Mouse (Mus musculus) stomach, embryonic 15.5 days (tissue): ENCODE data around the gene Prss54. TPM values are rescaled to one million over a fixed set of nuclear protein-coding genes. Genes with fewer than 3 reads are reported as not detected.
A peak's percentile ranks its signal among the peaks of the same experiment; 100 is the strongest.

Source experiments
- ATAC-seq: fragments of 200-750 bp; cut with Nextera tagmentation; 2 replicates; pipeline ENCODE4 v1.8.0; 2017; ENCODE audit warnings: low read depth, moderate number of reproducible peaks, moderate TSS enrichment; ENCODE audit not compliant: insufficient read depth, low FRiP score
- H3K27ac ChIP-seq: fragments of 300-500 bp; sonication (generic); 2 replicates; pipeline ENCODE4 v1.5.1; 2015; ENCODE audit warnings: mild to moderate bottlenecking, inconsistent platforms
- H3K27me3 ChIP-seq: fragments of 300-500 bp; sonication (generic); replicated peaks from 2 replicates; pipeline ENCODE4 v1.6.1; 2015; ENCODE audit warnings: inconsistent platforms
- H3K36me3 ChIP-seq: fragments of 300-500 bp; sonication (generic); 2 replicates; pipeline ENCODE4 v1.6.1; 2015; ENCODE audit warnings: inconsistent platforms
- H3K4me1 ChIP-seq: fragments of 300-500 bp; sonication (generic); 2 replicates; pipeline ENCODE4 v1.6.1; 2015; ENCODE audit warnings: inconsistent platforms
- H3K4me2 ChIP-seq: fragments of 300-500 bp; sonication (generic); 2 replicates; pipeline ENCODE4 v1.6.1; 2015; ENCODE audit warnings: mild to moderate bottlenecking, inconsistent platforms
- H3K4me3 ChIP-seq: fragments of 300-500 bp; sonication (generic); replicated peaks from 2 replicates; pipeline ENCODE4 v1.5.1; 2015; ENCODE audit warnings: inconsistent platforms
- H3K9ac ChIP-seq: fragments of 300-500 bp; sonication (generic); 2 replicates; pipeline ENCODE4 v1.6.1; 2015; ENCODE audit warnings: inconsistent platforms
- H3K9me3 ChIP-seq: fragments of 300-500 bp; sonication (generic); 2 replicates; pipeline ENCODE4 v1.6.1; 2016; ENCODE audit warnings: inconsistent platforms
- WGBS: fragments of 180-500 bp; shearing (Covaris S2); methylation state at CpG from one replicate; pipeline ENCODE4 v1.1.7; 2015; 5-methylcytosine and 5-hydroxymethylcytosine counted together
- polyA plus RNA-seq: library from polyadenylated mRNA; unstranded; fragments of >200 nt; fragmentation: Nextera tagmentation; extraction: Ambion mirVana; gene quantifications from 2 replicates; pipeline ENCODE4 v1.2.1, GENCODE M21; 2015

The Prss54 gene
- polyA plus RNA-seq, 1 experiment from 2014 or later = not detected

- ATAC-seq = no peak
- Histone ChIP-seq H3K27me3 (no peaks in the 10 kb centered on the region), H3K4me2 (no peak overlapping the region), H3K36me3 (no peaks in the 10 kb centered on the region), H3K9me3 (no peaks in the 10 kb centered on the region), H3K27ac (no peak overlapping the region), H3K4me3 (no peak overlapping the region), H3K4me1 (no peaks in the 10 kb centered on the region), H3K9ac (no peak overlapping the region)
- WGBS = 56% methylated on average over 16 of the region's 16 CpGs
Measured at GRCm38 (mm10) chr8:95549871-95550829, 26.0 kb downstream of the Prss54 start.

- no peak overlapping the region for H3K4me2 ChIP-seq
- no peaks in the 10 kb centered on the region for H3K9me3 ChIP-seq
- no peaks in the 10 kb centered on the region for H3K27me3 ChIP-seq
- H3K27ac ChIP-seq = no peak overlapping the region
- no peaks in the 10 kb centered on the region for H3K36me3 ChIP-seq
- no peaks in the 10 kb centered on the region for H3K4me1 ChIP-seq
- H3K9ac ChIP-seq = no peak overlapping the region
- WGBS = 55% methylated on average over 8 of the region's 8 CpGs
- no peak overlapping the region for H3K4me3 ChIP-seq
- no peak for ATAC-seq
Measured at GRCm38 (mm10) chr8:95547931-95548330, 28.2 kb downstream of the Prss54 start.

DNA sequence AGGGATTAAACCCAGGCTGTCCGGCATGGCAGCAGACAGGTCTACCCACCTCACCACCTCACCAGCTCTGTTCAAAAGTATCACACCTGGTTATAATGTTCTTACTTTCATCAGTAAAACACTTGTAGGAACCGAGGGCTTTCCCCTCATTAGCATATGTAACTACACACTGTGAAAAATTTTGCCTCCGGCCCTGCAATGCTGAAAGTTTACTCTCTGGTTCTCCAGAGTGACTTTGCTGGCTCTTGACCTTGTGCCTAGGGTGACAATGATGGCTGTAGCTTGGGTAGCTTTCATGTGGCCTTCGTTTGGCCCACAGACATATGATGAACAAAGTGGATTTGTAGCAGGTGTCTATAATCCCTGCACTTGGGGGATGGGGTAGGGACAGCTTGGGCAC lies 29.2 kb downstream of the Prss54 start:
- H3K4me2 ChIP-seq = no peak overlapping the region
- no peak for ATAC-seq
- no peaks in the 10 kb centered on the region for H3K36me3 ChIP-seq
- H3K4me3 ChIP-seq = no peak overlapping the region
- WGBS = 80% methylated on average over 4 of the region's 4 CpGs
- H3K27me3 ChIP-seq = no peaks in the 10 kb centered on the region
- no peak overlapping the region for H3K9ac ChIP-seq
- H3K9me3 ChIP-seq = no peaks in the 10 kb centered on the region
- no peaks in the 10 kb centered on the region for H3K4me1 ChIP-seq
- H3K27ac ChIP-seq = no peak overlapping the region

DNA sequence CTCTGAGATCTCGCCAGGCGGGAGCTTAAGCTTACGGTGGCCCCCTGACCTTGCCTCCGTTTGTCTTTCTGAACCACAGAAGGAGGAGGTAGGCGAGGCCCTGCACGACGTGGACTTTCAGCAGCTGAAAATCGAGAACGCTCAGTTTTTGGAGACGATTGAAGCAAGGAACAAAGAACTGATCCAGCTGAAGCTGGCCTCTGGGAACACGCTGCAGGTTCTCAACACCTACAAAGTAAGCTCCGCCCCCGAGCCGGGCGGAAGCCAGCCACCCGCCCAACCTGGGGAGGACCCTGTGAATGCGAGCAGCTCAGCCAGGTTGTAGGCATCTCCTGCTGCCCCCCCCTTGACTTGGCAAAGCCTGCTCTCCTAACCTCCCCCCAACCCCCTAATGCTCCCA lies 30.3 kb downstream of the Prss54 start:
- no peaks in the 10 kb centered on the region for H3K36me3 ChIP-seq
- H3K4me2 ChIP-seq = no peak overlapping the region
- H3K4me1 ChIP-seq = no peaks in the 10 kb centered on the region
- H3K27me3 ChIP-seq = no peaks in the 10 kb centered on the region
- H3K9me3 ChIP-seq = no peaks in the 10 kb centered on the region
- H3K4me3 ChIP-seq = no peak overlapping the region
- no peak for ATAC-seq
- no peak overlapping the region for H3K27ac ChIP-seq
- H3K9ac ChIP-seq = no peak overlapping the region
- WGBS = 56% methylated on average over 17 of the region's 17 CpGs

DNA sequence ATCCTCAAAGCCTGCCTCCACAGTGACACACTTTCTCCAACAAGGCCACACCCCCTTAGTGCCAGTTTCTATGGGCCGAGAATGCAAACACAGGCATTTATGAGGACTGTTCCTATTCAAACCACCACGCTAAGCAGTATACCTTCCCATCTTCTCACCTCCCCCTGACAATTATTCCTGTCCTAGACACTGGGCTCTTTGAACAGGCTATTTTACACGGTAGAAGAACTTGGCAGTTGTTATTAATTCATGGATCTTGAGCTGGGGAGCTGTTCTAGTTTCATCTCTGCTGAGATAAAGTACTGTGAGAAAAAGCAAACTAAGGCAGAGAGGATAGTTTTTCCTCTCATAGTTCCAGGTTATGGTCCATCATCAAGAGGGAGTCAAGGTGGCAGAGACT lies 33.1 kb downstream of the Prss54 start:
- no peak overlapping the region for H3K9ac ChIP-seq
- no peak overlapping the region for H3K4me2 ChIP-seq
- ATAC-seq = no peak
- H3K9me3 ChIP-seq = no peaks in the 10 kb centered on the region
- no peaks in the 10 kb centered on the region for H3K4me1 ChIP-seq
- 79% methylated on average over 3 of the region's 3 CpGs for WGBS
- no peak overlapping the region for H3K4me3 ChIP-seq
- no peaks in the 10 kb centered on the region for H3K27me3 ChIP-seq
- H3K36me3 ChIP-seq = no peaks in the 10 kb centered on the region
- no peak overlapping the region for H3K27ac ChIP-seq

- no peak overlapping the region for H3K4me2 ChIP-seq
- 84% methylated on average over 6 of the region's 6 CpGs for WGBS
- H3K4me1 ChIP-seq = no peaks in the 10 kb centered on the region
- H3K27ac ChIP-seq = no peak overlapping the region
- H3K27me3 ChIP-seq = no peaks in the 10 kb centered on the region
- no peak overlapping the region for H3K4me3 ChIP-seq
- no peak overlapping the region for H3K9ac ChIP-seq
- ATAC-seq = no peak
- no peaks in the 10 kb centered on the region for H3K36me3 ChIP-seq
- H3K9me3 ChIP-seq = no peaks in the 10 kb centered on the region
Measured at GRCm38 (mm10) chr8:95542191-95542590, 33.9 kb downstream of the Prss54 start.

DNA sequence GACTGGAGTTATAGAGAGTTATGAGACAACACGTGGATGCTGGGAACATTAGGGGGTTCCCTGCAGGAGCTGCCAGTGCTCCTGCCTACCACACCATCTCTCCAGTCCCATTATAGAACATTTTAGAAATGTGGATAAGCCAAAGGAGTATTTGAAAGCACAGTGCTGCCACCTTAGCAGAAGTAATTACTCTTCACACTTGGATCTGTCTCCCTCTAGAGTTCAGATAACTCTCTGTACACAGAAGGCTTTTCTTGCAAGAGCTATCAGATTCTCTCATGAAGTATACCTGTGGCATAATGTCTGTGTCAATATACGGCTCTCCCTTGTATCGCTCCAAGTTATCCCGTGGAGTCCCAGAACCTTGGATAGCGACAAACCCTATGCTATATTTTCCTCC lies 36.7 kb downstream of the Prss54 start:
- H3K27ac ChIP-seq = no peak overlapping the region
- no peaks in the 10 kb centered on the region for H3K27me3 ChIP-seq
- H3K4me3 ChIP-seq = no peak overlapping the region
- ATAC-seq = no peak
- no peaks in the 10 kb centered on the region for H3K4me1 ChIP-seq
- H3K4me2 ChIP-seq = no peak overlapping the region
- H3K9ac ChIP-seq = no peak overlapping the region
- no peaks in the 10 kb centered on the region for H3K36me3 ChIP-seq
- WGBS = 68% methylated on average over 5 of the region's 5 CpGs
- no peaks in the 10 kb centered on the region for H3K9me3 ChIP-seq

DNA sequence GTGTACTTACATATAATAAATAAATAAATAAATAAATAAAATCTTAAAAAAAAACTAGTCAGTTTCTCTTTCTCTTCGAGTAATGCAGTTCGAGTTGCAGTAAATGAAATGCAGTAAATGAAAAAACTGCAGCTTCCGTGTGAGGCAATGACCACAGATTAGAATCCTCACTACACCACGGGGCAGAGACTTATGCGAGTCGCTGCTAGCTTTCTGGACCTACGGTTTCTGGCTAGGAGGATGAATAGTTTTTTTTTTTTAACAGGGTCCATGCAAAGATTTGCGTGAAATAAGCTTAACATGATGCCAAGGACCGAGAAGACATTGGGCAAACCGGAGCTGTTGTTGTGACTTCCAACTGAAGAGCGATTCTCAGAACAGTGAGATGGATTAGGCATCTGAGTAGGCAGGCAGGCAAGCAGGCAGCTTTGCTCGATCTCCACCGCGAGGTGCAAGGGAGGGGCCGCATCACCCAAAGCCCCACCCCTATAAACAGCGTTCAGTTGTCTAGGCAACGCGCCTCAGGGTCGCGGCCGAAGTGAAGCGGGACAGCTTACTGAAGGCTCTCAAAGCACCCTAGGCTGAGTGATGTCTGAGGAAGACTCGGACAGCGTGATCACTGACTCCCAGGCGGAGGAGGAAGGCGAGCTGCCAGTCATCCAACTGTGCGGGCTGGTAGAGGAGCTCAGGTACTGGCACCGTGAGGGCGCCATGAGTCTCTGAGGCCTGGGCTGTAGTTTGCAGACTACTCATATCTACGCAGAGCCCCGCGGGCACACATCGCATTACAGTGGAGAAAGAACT lies 42.4 kb downstream of the Prss54 start, which contains the start of gene Ccdc113:
Ccdc113 (plus strand) TSS at position 502 of the 804 bp plus-strand sequence.
- peak; percentile 73 for ATAC-seq
- 6% methylated on average over 33 of the region's 33 CpGs for WGBS
- no peak within 1 kb of the TSS for H3K9ac ChIP-seq

DNA sequence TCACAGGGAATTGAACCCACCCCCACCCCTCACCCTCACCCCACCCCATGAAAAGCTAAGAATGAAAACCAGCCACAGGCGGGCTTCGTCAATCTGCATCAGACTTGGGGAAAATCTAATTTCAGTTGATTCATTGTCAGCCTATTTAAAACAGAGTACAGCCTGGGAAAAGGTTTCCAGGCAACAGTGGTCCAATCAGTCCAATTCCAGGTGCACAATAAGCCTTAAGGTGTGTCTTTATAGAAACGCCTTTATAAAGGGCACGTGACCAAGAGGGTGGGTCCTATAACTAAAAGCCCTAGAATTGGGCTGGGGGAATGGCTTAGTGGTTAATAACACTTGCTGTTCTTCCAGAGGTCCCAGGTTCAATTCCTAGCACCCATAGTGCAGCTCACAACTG lies 43.9 kb downstream of the Prss54 start:
- peaks cover 6% of the 10 kb centered on the region; the same call in 1 of the 2 replicates for H3K4me1 ChIP-seq
- H3K27ac ChIP-seq = no peak overlapping the region

More for the DNA sequence above, 42.4 kb downstream of the Prss54 start, which contains the start of gene Ccdc113:
- peaks cover 6% of the 10 kb centered on the region; the same call in 1 of the 2 replicates for H3K4me1 ChIP-seq
- H3K27ac ChIP-seq = no peak within 1 kb of the TSS
- no peaks in the 10 kb centered on the region for H3K27me3 ChIP-seq
- H3K36me3 ChIP-seq = no peaks in the 10 kb centered on the region
- peak within 1 kb of the TSS; percentile 42 for H3K4me3 ChIP-seq
- H3K4me2 ChIP-seq = peak within 1 kb of the TSS; percentile 79
- H3K9me3 ChIP-seq = no peaks in the 10 kb centered on the region

GRCm38 (mm10) chr8:95528750-95529310 lies 47.3 kb downstream of the Prss54 start:
- ATAC-seq = no peak
- Histone ChIP-seq H3K4me3 (no peak overlapping the region), H3K36me3 (no peaks in the 10 kb centered on the region), H3K9me3 (no peaks in the 10 kb centered on the region), H3K27ac (no peak overlapping the region), H3K9ac (no peak overlapping the region), H3K27me3 (no peaks in the 10 kb centered on the region), H3K4me2 (no peak overlapping the region), H3K4me1 (peaks cover 3% of the 10 kb centered on the region; the same call in 1 of the 2 replicates)
- 59% methylated on average over 9 of the region's 9 CpGs for WGBS

More for the DNA sequence above, 43.9 kb downstream of the Prss54 start:
- no peaks in the 10 kb centered on the region for H3K36me3 ChIP-seq
- no peak overlapping the region for H3K4me3 ChIP-seq
- no peak overlapping the region for H3K9ac ChIP-seq
- no peak overlapping the region for H3K4me2 ChIP-seq
- no peaks in the 10 kb centered on the region for H3K27me3 ChIP-seq
- WGBS = 52% methylated on average over 4 of the region's 4 CpGs
- no peak for ATAC-seq
- H3K9me3 ChIP-seq = no peaks in the 10 kb centered on the region

DNA sequence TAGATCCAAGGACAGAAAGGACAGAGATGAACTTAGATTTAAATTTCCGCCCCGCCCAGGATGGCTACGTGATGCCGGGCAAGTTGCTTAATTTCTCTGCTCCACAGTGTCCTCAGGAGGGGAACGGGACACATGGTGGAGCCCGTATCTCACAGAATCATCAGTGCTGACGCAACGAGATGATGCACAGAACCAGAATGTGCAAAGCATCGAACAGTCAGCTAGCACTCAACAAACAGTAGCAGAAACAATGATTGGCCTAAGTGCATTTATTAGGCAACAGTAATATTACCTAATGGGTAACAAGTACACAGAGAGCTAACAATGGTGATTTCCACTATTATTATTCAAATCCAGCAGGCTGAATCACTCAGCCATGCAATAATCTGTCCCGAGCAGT lies 47.9 kb downstream of the Prss54 start:
- no peak overlapping the region for H3K9ac ChIP-seq

More for the DNA sequence above, 47.9 kb downstream of the Prss54 start:
- WGBS = 86% methylated on average over 10 of the region's 10 CpGs
- Histone ChIP-seq H3K4me1 (no peaks in the 10 kb centered on the region), H3K27ac (no peak overlapping the region), H3K9me3 (no peaks in the 10 kb centered on the region), H3K4me2 (no peak overlapping the region), H3K27me3 (no peaks in the 10 kb centered on the region), H3K36me3 (no peaks in the 10 kb centered on the region), H3K4me3 (no peak overlapping the region)
- no peak for ATAC-seq
